Mouse (Mus musculus) spleen, adult 2 months (tissue): ENCODE data around the gene Arfgap3. TPM values are rescaled to one million over a fixed set of nuclear protein-coding genes. Genes with fewer than 3 reads are reported as not detected.

ENCODE experiments used
- DNase-seq, 2 experiments: peaks; one replicate each; pipeline versions ENCODE4 v3.0.0 to v3.0.0-alpha.2; 2012 to 2021; ENCODE audit warnings: low spot score in 2 of 2, low read depth in 1 of 2
- H3K27ac ChIP-seq: fragments of 200-500 bp; 2 replicates; pipeline ENCODE4 v1.5.1; 2012; ENCODE audit warnings: low read length, inconsistent platforms; ENCODE audit not compliant: insufficient read depth
- H3K27me3 ChIP-seq: fragments of 200-500 bp; 2 replicates; pipeline ENCODE4 v1.6.1; 2012; ENCODE audit warnings: mild to moderate bottlenecking, moderate library complexity, low read length, inconsistent platforms; ENCODE audit not compliant: control insufficient read depth, insufficient read depth
- H3K36me3 ChIP-seq: fragments of 200-500 bp; 2 replicates; pipeline ENCODE4 v1.6.1; 2012; ENCODE audit warnings: mild to moderate bottlenecking, low read length, inconsistent platforms; ENCODE audit not compliant: control insufficient read depth, insufficient read depth
- H3K4me1 ChIP-seq: fragments of 200-500 bp; 2 replicates; pipeline ENCODE4 v1.6.1; 2011; ENCODE audit warnings: inconsistent platforms; ENCODE audit not compliant: control insufficient read depth, insufficient read depth, insufficient read length
- H3K4me3 ChIP-seq: fragments of 200-500 bp; 2 replicates; pipeline ENCODE4 v1.5.1; 2011; ENCODE audit warnings: mild to moderate bottlenecking, inconsistent platforms; ENCODE audit not compliant: insufficient read depth, insufficient read length; ENCODE audit errors: extremely low read depth
- CTCF ChIP-seq: fragments of 200-500 bp; IDR thresholded peaks from 2 replicates; pipeline ENCODE4 v1.5.1; 2011; ENCODE audit warnings: mild to moderate bottlenecking, inconsistent platforms; ENCODE audit not compliant: insufficient read depth, insufficient read length, insufficient replicate concordance; ENCODE audit errors: extremely low read depth
- POLR2A ChIP-seq: fragments of 200-500 bp; IDR thresholded peaks from 2 replicates; pipeline ENCODE4 v1.6.1; 2011; ENCODE audit warnings: low read depth, low read length, inconsistent platforms
- WGBS: fragments of 180-500 bp; shearing (Covaris S2); methylation state at CpG from one replicate; pipeline ENCODE4 v1.1.7; 2018; 5-methylcytosine and 5-hydroxymethylcytosine counted together
- polyA plus RNA-seq: library from polyadenylated mRNA; depleted of rRNA; stranded (reverse); fragments of >200 nt; gene quantifications from 2 replicates; pipeline ENCODE4 v1.2.3, GENCODE M21; 2012; rRNA removed

Arfgap3 gene
- polyA plus RNA-seq, 1 experiment, result 14.6 TPM

- peak overlapping the region; percentile 12; the same call in 1 of the 2 replicates for H3K27ac ChIP-seq
- DNase-seq, result no peak
- TF ChIP-seq POLR2A (no peak), CTCF (no peak)
- no peaks in the 10 kb centered on the region for H3K36me3 ChIP-seq
- peaks cover 2% of the 10 kb centered on the region; the same call in 1 of the 2 replicates for H3K4me1 ChIP-seq
- H3K27me3 ChIP-seq, result peaks cover 6% of the 10 kb centered on the region
- H3K4me3 ChIP-seq, result no peak overlapping the region
- WGBS, result 68% methylated on average over 14 of the region's 14 CpGs
These were observed 98.0 kb downstream of the Arfgap3 start for GRCm38 (mm10) chr15:83252060-83252459.

- 7% methylated on average over 66 of the region's 66 CpGs for WGBS
- peak within 1 kb of the TSS; percentile 79 for H3K27ac ChIP-seq
- TF ChIP-seq POLR2A (peak; percentile 10; the same call in 1 of the 2 replicates), CTCF (no peak)
- peak within 1 kb of the TSS; percentile 29 for H3K4me3 ChIP-seq
- peaks cover 6% of the 10 kb centered on the region for H3K27me3 ChIP-seq
- no peak for DNase-seq
- peaks cover 2% of the 10 kb centered on the region; the same call in 1 of the 2 replicates for H3K4me1 ChIP-seq
- H3K36me3 ChIP-seq, result no peaks in the 10 kb centered on the region
These were observed 98.7 kb downstream of the Arfgap3 start, which contains the start of gene A4galt for GRCm38 (mm10) chr15:83251176-83252004. TSS of gene A4galt (minus strand) at chr15:83251774.

GRCm38 (mm10) chr15:83250651-83251175 lies 99.3 kb downstream of the Arfgap3 start:
- TF ChIP-seq POLR2A (no peak), CTCF (no peak)
- peaks cover 6% of the 10 kb centered on the region for H3K27me3 ChIP-seq
- no peak for DNase-seq
- H3K4me3 ChIP-seq, result peak overlapping the region; percentile 29
- peak overlapping the region; percentile 79; the same call in 1 of the 2 replicates for H3K27ac ChIP-seq
- 10% methylated on average over 20 of the region's 20 CpGs for WGBS
- no peaks in the 10 kb centered on the region for H3K36me3 ChIP-seq
- peaks cover 2% of the 10 kb centered on the region; the same call in 1 of the 2 replicates for H3K4me1 ChIP-seq

Other genes with a start within 250 kb of the Arfgap3 start
- gene Rrp7a, start 227.4 kb downstream of the Arfgap3 start, polyA plus RNA-seq, result 86.8 and 104 TPM in 2 replicates
- gene Poldip3, start 200.9 kb downstream of the Arfgap3 start, polyA plus RNA-seq, result 50.6 and 55.7 TPM in 2 replicates
- 76.1 and 90.0 TPM in 2 replicates for gene Cyb5r3, start 177.7 kb downstream of the Arfgap3 start, polyA plus RNA-seq
- gene A4galt, start 98.5 kb downstream of the Arfgap3 start, polyA plus RNA-seq, result 20.4 and 27.2 TPM in 2 replicates
- gene Pacsin2, start 114.4 kb upstream of the Arfgap3 start, polyA plus RNA-seq, result 27.4 and 27.6 TPM in 2 replicates
- gene Ttll1, start 160.6 kb upstream of the Arfgap3 start, polyA plus RNA-seq, result 4.4 TPM in 2 replicates
- 3.7 and 4.7 TPM in 2 replicates for gene Bik, start 176.6 kb upstream of the Arfgap3 start, polyA plus RNA-seq
- 257 and 293 TPM in 2 replicates for gene Tspo, start 213.3 kb upstream of the Arfgap3 start, polyA plus RNA-seq
- gene Mcat, start 213.5 kb upstream of the Arfgap3 start, polyA plus RNA-seq, result 19.1 and 20.9 TPM in 2 replicates
- gene Ttll12, start 244.9 kb upstream of the Arfgap3 start, polyA plus RNA-seq, result 19.9 and 23.6 TPM in 2 replicates